In the genomic region with DNA sequence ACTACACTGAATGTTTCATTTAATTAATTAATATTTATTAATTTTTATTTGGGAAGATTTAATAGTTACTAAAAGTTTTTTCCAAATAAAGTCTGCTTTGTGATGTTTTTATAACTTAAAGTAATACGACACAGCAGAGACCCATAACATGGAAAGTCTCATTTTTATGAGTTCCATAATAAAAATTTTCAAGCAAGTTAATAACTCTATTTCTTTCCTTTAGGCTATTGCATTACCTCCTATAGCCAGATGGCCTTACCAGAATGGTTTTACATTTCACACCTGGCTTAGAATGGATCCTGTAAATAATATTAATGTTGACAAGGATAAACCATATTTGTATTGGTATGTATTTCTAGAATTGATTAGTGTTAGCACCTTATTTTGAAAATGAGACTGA, we compare ENCODE assay signal across 35 mouse cellular contexts.
"Had no signal": no experiment of that assay in that cellular context is flagged by ENCODE, and none has a peak within 500 bp of the region (broad histone marks: within the 10 kb centered on the region; RNA-seq: fewer than 3 reads in every experiment).

No protein-coding gene starts in this region.

- H3K9me3 ChIP-seq: heart, embryonic 10.5 days; heart, embryonic 12.5 days; heart, embryonic 13.5 days; heart, embryonic 15.5 days; hindbrain, embryonic 10.5 days; hindbrain, embryonic 12.5 days; hindbrain, embryonic 13.5 days; hindbrain, embryonic 15.5 days; intestine, embryonic 15.5 days; kidney, embryonic 15.5 days had no signal

- H3K4me2 ChIP-seq: heart, embryonic 11.5 days; heart, embryonic 12.5 days; heart, embryonic 13.5 days; heart, embryonic 15.5 days; hindbrain, embryonic 12.5 days; hindbrain, embryonic 13.5 days; hindbrain, embryonic 14.5 days; hindbrain, embryonic 15.5 days; intestine, embryonic 15.5 days; kidney, embryonic 15.5 days had no signal

- H3K4me1 ChIP-seq: heart, embryonic 12.5 days; hindbrain, embryonic 10.5 days; hindbrain, embryonic 12.5 days; hindbrain, embryonic 13.5 days; hindbrain, embryonic 15.5 days; intestine, embryonic 15.5 days; kidney, embryonic 15.5 days had no signal

- DNase-seq: heart, postnatal 10 days; heart, postnatal 14 days; heart, postnatal 36 days; heart, postnatal 4 days; kidney, adult 11 months; kidney, adult 18-20 months; kidney, adult 2 months; kidney, adult 8-10 months; kidney, adult 9 months; kidney, postnatal 10 days; kidney, postnatal 14 days; kidney, postnatal 25 days; kidney, postnatal 36 days; kidney, postnatal 4 days; layer of hippocampus, adult 9-11 months; layer of hippocampus, postnatal 36 days had no signal

- H3K9ac ChIP-seq: heart, embryonic 12.5 days; heart, embryonic 13.5 days; heart, embryonic 15.5 days; hindbrain, embryonic 12.5 days; hindbrain, embryonic 13.5 days; hindbrain, embryonic 14.5 days; hindbrain, embryonic 15.5 days; intestine, embryonic 15.5 days; kidney, embryonic 15.5 days had no signal

- H3K36me3 ChIP-seq: heart, embryonic 10.5 days; heart, embryonic 12.5 days; heart, embryonic 15.5 days; hindbrain, embryonic 10.5 days; hindbrain, embryonic 12.5 days; hindbrain, embryonic 13.5 days; hindbrain, embryonic 15.5 days; intestine, embryonic 15.5 days; kidney, embryonic 15.5 days had no signal

- H3K4me3 ChIP-seq: heart, embryonic 10.5 days; heart, embryonic 12.5 days; heart, embryonic 13.5 days; heart, embryonic 15.5 days; hindbrain, embryonic 10.5 days; hindbrain, embryonic 12.5 days; hindbrain, embryonic 13.5 days; hindbrain, embryonic 15.5 days; intestine, embryonic 15.5 days; kidney, embryonic 15.5 days; layer of hippocampus, adult 2 months had no signal

- H3K27ac ChIP-seq: heart, embryonic 10.5 days; heart, embryonic 13.5 days; heart, embryonic 15.5 days; hindbrain, embryonic 10.5 days; hindbrain, embryonic 12.5 days; hindbrain, embryonic 13.5 days; hindbrain, embryonic 14.5 days; hindbrain, embryonic 15.5 days; hindbrain, postnatal 0 days; intestine, embryonic 15.5 days; kidney, embryonic 15.5 days; kidney, postnatal 0 days; layer of hippocampus, adult 2 months had no signal

- ATAC-seq: hindbrain, embryonic 16.5 days; hindbrain, postnatal 0 days; inflammation-experienced regulatory T-cells, adult 6 months; intestine, embryonic 15.5 days; intestine, embryonic 16.5 days; intestine, postnatal 0 days had no signal

- H3K27me3 ChIP-seq: heart, embryonic 12.5 days; heart, embryonic 13.5 days; heart, embryonic 15.5 days; hindbrain, embryonic 12.5 days; hindbrain, embryonic 13.5 days; hindbrain, embryonic 15.5 days; intestine, embryonic 15.5 days; kidney, embryonic 15.5 days had no signal
